Mouse (Mus musculus) stomach, embryonic 14.5 days (tissue): Measurements from ENCODE around the gene Ntsr1. TPM values are rescaled to one million over a fixed set of nuclear protein-coding genes. Genes with fewer than 3 reads are reported as not detected.

Experiments
- ATAC-seq: fragments of 200-750 bp; cut with Nextera tagmentation; 2 replicates; pipeline ENCODE4 v1.8.0; 2017; ENCODE audit warnings: low read depth, moderate TSS enrichment; ENCODE audit not compliant: insufficient number of reproducible peaks, insufficient read depth, low FRiP score
- H3K27ac ChIP-seq: fragments of 300-500 bp; sonication (generic); 2 replicates; pipeline ENCODE4 v1.5.1; 2014; ENCODE audit warnings: mild to moderate bottlenecking, low read length, moderate library complexity, mixed read lengths
- H3K27me3 ChIP-seq: fragments of 300-500 bp; sonication (generic); 2 replicates; pipeline ENCODE4 v1.6.1; 2014; ENCODE audit warnings: low read length, control low read depth, mixed read lengths; ENCODE audit not compliant: control insufficient read depth, insufficient read depth
- H3K36me3 ChIP-seq: fragments of 300-500 bp; sonication (generic); 2 replicates; pipeline ENCODE4 v1.6.1; 2014; ENCODE audit warnings: mild to moderate bottlenecking, control low read depth, low read length, moderate library complexity, mixed read lengths; ENCODE audit not compliant: control insufficient read depth, insufficient read depth
- H3K4me1 ChIP-seq: fragments of 300-500 bp; sonication (generic); 2 replicates; pipeline ENCODE4 v1.6.1; 2014; ENCODE audit warnings: low read length, control low read depth, mixed read lengths; ENCODE audit not compliant: control insufficient read depth, insufficient read depth
- H3K4me2 ChIP-seq: fragments of 300-500 bp; sonication (generic); replicated peaks from 2 replicates; pipeline ENCODE4 v1.6.1; 2014; ENCODE audit warnings: low read depth, low read length, control low read depth
- H3K4me3 ChIP-seq: fragments of 300-500 bp; sonication (generic); 2 replicates; pipeline ENCODE4 v1.5.1; 2014; ENCODE audit warnings: low read depth, low read length, control low read depth
- H3K9ac ChIP-seq: fragments of 300-500 bp; sonication (generic); replicated peaks from 2 replicates; pipeline ENCODE4 v1.6.1; 2014; ENCODE audit warnings: low read depth, mild to moderate bottlenecking, control low read depth, low read length, moderate library complexity, mixed read lengths
- H3K9me3 ChIP-seq: fragments of 300-500 bp; sonication (generic); 2 replicates; pipeline ENCODE4 v1.6.1; 2016; ENCODE audit warnings: low read depth, low read length, control low read depth; ENCODE audit not compliant: control insufficient read depth
- WGBS: fragments of 180-500 bp; shearing (Covaris S2); extraction: QIAGEN DNeasy Blood & Tissue Kit; methylation state at CpG from one replicate; pipeline ENCODE4 v1.1.7; 2014; 5-methylcytosine and 5-hydroxymethylcytosine counted together
- polyA plus RNA-seq: library from polyadenylated mRNA; unstranded; fragments of >200 nt; fragmentation: Nextera tagmentation; extraction: Ambion mirVana; gene quantifications from 2 replicates; pipeline ENCODE4 v1.2.1, GENCODE M21; 2014

Gene Ntsr1
- polyA plus RNA-seq, 1 experiment from 2014 or later, result 2.0 TPM

- H3K27ac ChIP-seq, result no peak overlapping the region
- H3K36me3 ChIP-seq, result no peaks in the 10 kb centered on the region
- WGBS, result 19% methylated on average over 17 of the region's 17 CpGs
- no peak overlapping the region for H3K4me2 ChIP-seq
- H3K4me3 ChIP-seq, result no peak overlapping the region
- no peak overlapping the region for H3K9ac ChIP-seq
- H3K27me3 ChIP-seq, result peaks cover 5% of the 10 kb centered on the region; the same call in 1 of the 2 replicates
- H3K4me1 ChIP-seq, result no peaks in the 10 kb centered on the region
- H3K9me3 ChIP-seq, result no peaks in the 10 kb centered on the region
- no peak for ATAC-seq
Measured at GRCm38 (mm10) chr2:180488210-180488751, 11.5 kb upstream of the Ntsr1 start.

DNA sequence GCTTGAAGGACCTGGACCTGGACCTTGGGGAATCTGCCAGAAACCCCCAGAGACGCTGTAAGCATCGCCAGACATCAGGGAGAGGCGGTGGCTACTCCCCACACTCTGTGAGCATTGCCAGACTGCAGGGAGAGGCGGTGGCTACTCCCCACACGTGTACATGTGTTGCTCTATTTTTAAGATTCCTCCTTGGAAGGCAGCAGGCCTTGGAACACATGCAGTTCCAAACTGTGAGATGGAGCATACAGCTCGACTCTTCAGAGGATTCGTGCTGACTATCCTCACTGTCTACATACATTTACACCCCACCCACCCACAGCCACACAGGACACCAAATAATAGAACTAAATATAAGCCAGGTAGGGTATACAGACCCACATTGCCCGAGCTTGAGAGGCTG is 3.9 kb upstream of the Ntsr1 start:
- no peak overlapping the region for H3K27ac ChIP-seq
- peaks cover 12% of the 10 kb centered on the region for H3K4me1 ChIP-seq
- no peak overlapping the region for H3K4me2 ChIP-seq
- no peak overlapping the region for H3K9ac ChIP-seq
- H3K4me3 ChIP-seq, result no peak overlapping the region
- H3K27me3 ChIP-seq, result peaks cover 15% of the 10 kb centered on the region; the same call in 1 of the 2 replicates
- no peak for ATAC-seq
- WGBS, result 62% methylated on average over 8 of the region's 8 CpGs
- no peaks in the 10 kb centered on the region for H3K36me3 ChIP-seq
- no peaks in the 10 kb centered on the region for H3K9me3 ChIP-seq

DNA sequence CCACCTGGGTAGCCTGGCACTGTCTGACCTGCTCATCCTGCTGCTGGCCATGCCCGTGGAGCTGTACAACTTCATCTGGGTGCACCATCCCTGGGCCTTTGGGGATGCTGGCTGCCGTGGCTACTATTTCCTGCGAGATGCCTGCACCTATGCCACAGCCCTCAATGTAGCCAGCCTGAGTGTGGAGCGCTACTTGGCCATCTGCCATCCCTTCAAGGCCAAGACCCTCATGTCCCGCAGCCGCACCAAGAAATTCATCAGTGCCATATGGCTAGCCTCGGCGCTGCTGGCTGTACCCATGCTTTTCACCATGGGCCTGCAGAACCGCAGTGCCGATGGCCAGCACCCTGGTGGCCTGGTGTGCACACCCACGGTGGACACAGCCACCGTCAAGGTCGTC is 950 bp downstream of the Ntsr1 start:
- Histone ChIP-seq H3K4me3 (no peak overlapping the region), H3K4me2 (peak overlapping the region; percentile 66), H3K9me3 (no peaks in the 10 kb centered on the region), H3K27me3 (peaks cover 9% of the 10 kb centered on the region; the same call in 1 of the 2 replicates), H3K36me3 (no peaks in the 10 kb centered on the region), H3K27ac (peak overlapping the region; percentile 6; the same call in 1 of the 2 replicates), H3K9ac (no peak overlapping the region), H3K4me1 (peaks cover 27% of the 10 kb centered on the region)
- no peak for ATAC-seq
- WGBS, result 37% methylated on average over 13 of the region's 13 CpGs

DNA sequence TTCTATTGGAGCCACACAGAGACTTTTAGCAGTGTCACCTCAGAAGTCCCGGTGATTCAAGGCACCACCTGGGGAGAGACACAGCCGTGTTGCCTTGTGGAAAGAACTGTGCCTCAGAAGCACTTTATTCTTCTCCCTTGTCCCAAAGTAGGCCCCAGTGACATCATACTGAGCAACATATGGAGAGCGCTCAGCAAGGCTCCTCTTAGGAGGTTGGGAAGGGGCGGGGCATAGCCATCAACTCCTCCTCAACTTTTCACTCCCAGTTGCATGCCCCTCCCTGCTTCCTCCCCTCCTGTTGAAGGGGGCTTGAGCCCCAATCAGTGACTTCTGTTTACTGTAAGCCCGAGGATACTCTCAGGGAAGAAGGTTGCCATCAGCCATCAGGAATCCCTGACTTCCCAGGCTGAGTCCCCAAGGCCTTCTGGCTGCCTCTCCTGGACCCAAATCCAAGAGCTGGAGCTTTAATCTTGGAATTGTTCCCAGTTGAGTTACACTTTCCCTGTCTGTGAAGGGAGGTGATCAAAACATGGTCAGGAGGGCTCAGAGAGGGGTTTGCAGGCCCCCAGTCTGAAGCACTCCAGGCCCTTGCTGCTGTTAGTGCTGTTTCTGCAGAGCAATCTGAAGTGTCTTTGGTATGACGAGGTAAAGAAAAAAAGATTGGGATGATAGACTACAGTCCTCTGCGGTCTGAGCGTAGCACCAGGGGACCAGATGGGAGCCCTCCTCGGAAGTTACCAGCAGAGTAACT is 1.6 kb downstream of the Ntsr1 start:
- Histone ChIP-seq H3K4me2 (peak overlapping the region; percentile 66; the same call in 1 of the 2 replicates), H3K9ac (no peak overlapping the region), H3K36me3 (no peaks in the 10 kb centered on the region), H3K27me3 (peaks cover 9% of the 10 kb centered on the region; the same call in 1 of the 2 replicates), H3K9me3 (no peaks in the 10 kb centered on the region), H3K27ac (peak overlapping the region; percentile 16; the same call in 1 of the 2 replicates), H3K4me3 (no peak overlapping the region), H3K4me1 (peaks cover 27% of the 10 kb centered on the region)
- peak; percentile 68; the same call in 1 of the 2 replicates for ATAC-seq
- WGBS, result 18% methylated on average over 9 of the region's 9 CpGs

- H3K36me3 ChIP-seq, result no peaks in the 10 kb centered on the region
- ATAC-seq, result no peak
- 77% methylated on average over 5 of the region's 5 CpGs for WGBS
- H3K4me2 ChIP-seq, result no peak overlapping the region
- no peak overlapping the region for H3K27ac ChIP-seq
- H3K9ac ChIP-seq, result no peak overlapping the region
- H3K9me3 ChIP-seq, result no peaks in the 10 kb centered on the region
- H3K27me3 ChIP-seq, result no peaks in the 10 kb centered on the region
- H3K4me3 ChIP-seq, result no peak overlapping the region
- H3K4me1 ChIP-seq, result peaks cover 18% of the 10 kb centered on the region
Measured at GRCm38 (mm10) chr2:180506281-180506680, 6.5 kb downstream of the Ntsr1 start.

DNA sequence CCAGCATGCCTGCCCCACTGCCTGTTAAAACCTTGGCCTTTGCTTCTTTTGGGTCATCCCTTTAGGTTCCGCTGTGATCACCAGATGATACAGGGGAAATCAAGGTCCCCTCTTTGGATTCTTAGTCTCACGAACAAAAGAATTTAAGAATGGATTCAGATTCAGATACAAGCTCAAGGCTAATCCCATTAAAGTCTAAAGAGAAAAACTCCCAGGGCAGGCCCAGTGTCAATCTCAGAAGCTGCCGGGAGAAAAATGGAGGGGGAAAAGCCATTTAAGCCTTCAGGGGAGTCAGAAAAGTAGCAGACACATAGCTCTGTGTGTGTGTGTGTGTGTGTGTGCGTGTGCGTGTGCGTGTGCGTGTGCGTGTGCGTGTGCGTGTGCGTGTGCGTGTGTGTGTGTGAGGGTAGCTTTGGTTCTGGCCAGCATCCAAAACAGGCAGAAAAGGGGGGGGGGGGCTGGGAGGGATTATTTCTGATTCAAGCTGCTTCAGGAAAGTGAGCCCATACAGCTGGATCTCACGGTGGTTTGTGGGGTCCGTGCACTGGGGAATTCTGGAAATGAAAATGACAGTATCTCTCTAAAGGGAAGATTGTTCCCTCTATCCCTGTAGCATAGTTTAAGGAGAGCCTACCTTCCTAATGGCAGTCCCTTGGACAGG is 8.8 kb downstream of the Ntsr1 start:
- Histone ChIP-seq H3K9ac (no peak overlapping the region), H3K36me3 (no peaks in the 10 kb centered on the region), H3K9me3 (no peaks in the 10 kb centered on the region), H3K4me2 (no peak overlapping the region), H3K4me3 (no peak overlapping the region), H3K27me3 (no peaks in the 10 kb centered on the region), H3K27ac (no peak overlapping the region), H3K4me1 (peaks cover 26% of the 10 kb centered on the region)
- 67% methylated on average over 14 of the region's 14 CpGs for WGBS
- no peak for ATAC-seq

- Histone ChIP-seq H3K27me3 (no peaks in the 10 kb centered on the region), H3K9ac (no peak overlapping the region), H3K4me3 (no peak overlapping the region), H3K4me1 (peaks cover 25% of the 10 kb centered on the region), H3K9me3 (no peaks in the 10 kb centered on the region), H3K27ac (peak overlapping the region; percentile 27; the same call in 1 of the 2 replicates), H3K36me3 (no peaks in the 10 kb centered on the region), H3K4me2 (no peak overlapping the region)
- peak; percentile 28; the same call in 1 of the 2 replicates for ATAC-seq
- WGBS, result 31% methylated on average over 5 of the region's 5 CpGs
Measured at GRCm38 (mm10) chr2:180510867-180511266, 11.1 kb downstream of the Ntsr1 start.

DNA sequence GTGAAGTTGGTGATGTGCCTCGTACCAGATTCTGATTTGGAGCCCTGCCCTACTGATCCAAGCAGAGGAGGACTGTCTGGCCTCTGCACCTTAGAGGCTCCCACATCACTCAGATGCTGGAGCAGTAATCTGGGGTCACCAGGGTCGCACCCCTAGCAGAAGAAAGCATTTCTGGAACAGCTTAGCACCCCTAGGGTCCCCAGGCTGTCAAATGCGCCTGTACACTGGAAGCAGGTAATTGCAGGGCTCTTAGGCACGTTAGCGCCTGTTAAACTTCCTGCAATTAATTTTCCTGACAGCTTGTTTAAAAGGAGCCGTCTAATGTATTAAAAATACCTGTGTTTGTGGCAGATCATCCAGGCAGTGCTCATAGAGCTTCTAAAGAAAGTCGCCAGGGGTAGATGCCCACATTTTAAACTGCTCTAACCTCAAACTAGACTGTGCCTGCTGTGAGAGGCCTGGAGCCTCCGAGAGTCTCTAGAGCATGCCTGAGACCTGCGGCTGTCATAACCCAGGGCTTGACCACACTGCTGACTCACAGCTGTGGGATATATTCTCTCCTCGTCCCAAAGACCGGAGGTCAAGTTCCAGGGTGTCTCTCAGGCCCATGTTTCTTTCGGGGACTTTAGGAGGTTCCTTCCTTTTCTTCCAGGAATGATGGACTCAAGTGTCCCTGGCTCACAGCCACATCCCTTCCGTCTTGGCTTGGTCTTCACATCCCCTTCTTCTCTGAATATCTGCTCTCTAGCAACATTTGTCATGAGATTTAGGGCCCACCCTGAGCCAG is 12.3 kb downstream of the Ntsr1 start:
- Histone ChIP-seq H3K4me2 (no peak overlapping the region), H3K9ac (no peak overlapping the region), H3K4me1 (peaks cover 25% of the 10 kb centered on the region), H3K36me3 (no peaks in the 10 kb centered on the region), H3K27me3 (no peaks in the 10 kb centered on the region), H3K27ac (peak overlapping the region; percentile 27; the same call in 1 of the 2 replicates), H3K4me3 (no peak overlapping the region), H3K9me3 (no peaks in the 10 kb centered on the region)
- 22% methylated on average over 13 of the region's 13 CpGs for WGBS
- 0 out of 2 replicates have a peak, but pooled peaks have one; percentile 30 for ATAC-seq
